Mouse (Mus musculus) WW6 (cell line): ENCODE results near the gene Nifk.

ENCODE experiments used
- DNase-seq: peaks from one replicate; pipeline ENCODE4 v3.0.0-alpha.2; 2013; ENCODE audit warnings: low read depth, low spot score

The Nifk gene

GRCm38 (mm10) chr1:118321661-118322201 lies at the start of gene Nifk:
Nifk (plus strand) TSS chr1:118321839.
- DNase-seq: peak; percentile 84

- DNase-seq: peak; percentile 14
Measured at GRCm38 (mm10) chr1:118275139-118275538, 46.5 kb upstream of the Nifk start.

GRCm38 (mm10) chr1:118292291-118292690 lies 29.3 kb upstream of the Nifk start:
- no peak for DNase-seq

GRCm38 (mm10) chr1:118294192-118294591 lies 27.4 kb upstream of the Nifk start:
- no peak for DNase-seq

- no peak for DNase-seq
Measured at GRCm38 (mm10) chr1:118294826-118295225, 26.8 kb upstream of the Nifk start.

GRCm38 (mm10) chr1:118296673-118297072 lies 25.0 kb upstream of the Nifk start:
- DNase-seq: no peak

- no peak for DNase-seq
Measured at GRCm38 (mm10) chr1:118297719-118298118, 23.9 kb upstream of the Nifk start.

- peak; percentile 84 for DNase-seq
Measured at GRCm38 (mm10) chr1:118310780-118311621, 10.6 kb upstream of the Nifk start.

GRCm38 (mm10) chr1:118311622-118312326 lies 9.9 kb upstream of the Nifk start, which contains the start of gene Tsn:
Tsn (minus strand) TSS chr1:118311739.
- no peak for DNase-seq

- DNase-seq: peak; percentile 54
Measured at GRCm38 (mm10) chr1:118320696-118321095, 943 bp upstream of the Nifk start.

GRCm38 (mm10) chr1:118334749-118335713 lies 13.4 kb downstream of the Nifk start:
- DNase-seq: no peak

- no peak for DNase-seq
Measured at GRCm38 (mm10) chr1:118335847-118336246, 14.2 kb downstream of the Nifk start.

GRCm38 (mm10) chr1:118337921-118338320 lies 16.3 kb downstream of the Nifk start:
- no peak for DNase-seq

- DNase-seq: no peak
Measured at GRCm38 (mm10) chr1:118343649-118344435, 22.2 kb downstream of the Nifk start.

GRCm38 (mm10) chr1:118349922-118350321 lies 28.3 kb downstream of the Nifk start:
- no peak for DNase-seq

- DNase-seq: no peak
Measured at GRCm38 (mm10) chr1:118359071-118359761, 37.6 kb downstream of the Nifk start.

- no peak for DNase-seq
Measured at GRCm38 (mm10) chr1:118367970-118368369, 46.3 kb downstream of the Nifk start.

GRCm38 (mm10) chr1:118368721-118369461 lies 47.3 kb downstream of the Nifk start:
- no peak for DNase-seq

- DNase-seq: no peak
Measured at GRCm38 (mm10) chr1:118377784-118378183, 56.1 kb downstream of the Nifk start.
